Mouse (Mus musculus): Measurements from ENCODE around the gene Gm49450. TPM values are rescaled to one million over a fixed set of nuclear protein-coding genes. Genes with fewer than 3 reads are reported as not detected.

Gene Gm49450
- polyA plus RNA-seq, 1 experiment, result 23.9 TPM

DNA sequence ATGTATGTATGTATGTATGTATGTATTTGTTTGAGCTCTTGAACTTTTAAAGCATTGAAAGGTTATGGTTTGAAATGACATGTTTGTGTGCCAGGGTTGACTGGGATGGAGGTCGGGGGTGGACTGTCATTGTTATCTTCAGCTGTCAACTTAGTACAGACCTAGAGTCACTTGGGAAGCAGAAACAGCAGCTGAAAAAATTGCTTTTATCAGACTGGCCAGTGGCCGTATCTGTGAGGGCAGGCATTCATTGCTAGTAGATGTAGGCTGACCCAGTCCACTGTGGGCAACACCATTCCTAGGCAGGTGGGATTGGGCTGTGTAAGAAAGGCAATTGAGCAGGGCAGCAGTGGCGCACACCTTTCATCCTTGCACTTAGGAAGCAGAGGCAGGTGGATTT, 6.2 kb upstream of the Gm49450 start:
- H3K4me3 ChIP-seq (ENCODE audit: low read depth, low read length), result no peak overlapping the region
- H3K36me3 ChIP-seq (ENCODE audit: control insufficient read depth, insufficient read depth, low read length), result no peaks in the 10 kb centered on the region
- no peaks in the 10 kb centered on the region for H3K27me3 ChIP-seq (ENCODE audit: control insufficient read depth, insufficient read depth, low read length)
- no peak overlapping the region for H3K27ac ChIP-seq (ENCODE audit: insufficient read depth, low read depth, low read length)
- H3K4me1 ChIP-seq (ENCODE audit: control insufficient read depth, insufficient read depth, insufficient read length, low read length), result no peaks in the 10 kb centered on the region
- WGBS, result 73% methylated on average over 3 of the region's 3 CpGs
- TF ChIP-seq POLR2A (IDR thresholded peaks at IDR 0.05; ENCODE audit: low read depth, low read length) (no peak), CTCF (IDR thresholded peaks at IDR 0.05; ENCODE audit: extremely low read depth, insufficient read length, insufficient replicate concordance, low read depth, low read length) (no peak)

- Histone ChIP-seq H3K36me3 (ENCODE audit: control insufficient read depth, insufficient read depth, low read length) (no peaks in the 10 kb centered on the region), H3K4me3 (ENCODE audit: low read depth, low read length) (no peak overlapping the region), H3K27ac (ENCODE audit: insufficient read depth, low read depth, low read length) (no peak overlapping the region), H3K4me1 (ENCODE audit: control insufficient read depth, insufficient read depth, insufficient read length, low read length) (no peaks in the 10 kb centered on the region), H3K27me3 (ENCODE audit: control insufficient read depth, insufficient read depth, low read length) (no peaks in the 10 kb centered on the region)
- TF ChIP-seq CTCF (IDR thresholded peaks at IDR 0.05; ENCODE audit: extremely low read depth, insufficient read length, insufficient replicate concordance, low read depth, low read length), result no peak
- no peak for TF ChIP-seq POLR2A (IDR thresholded peaks at IDR 0.05; ENCODE audit: low read depth, low read length)
- 81% methylated on average over 4 of the region's 4 CpGs for WGBS
These were observed 5.6 kb upstream of the Gm49450 start for GRCm38 (mm10) chr15:98958901-98959420.

DNA sequence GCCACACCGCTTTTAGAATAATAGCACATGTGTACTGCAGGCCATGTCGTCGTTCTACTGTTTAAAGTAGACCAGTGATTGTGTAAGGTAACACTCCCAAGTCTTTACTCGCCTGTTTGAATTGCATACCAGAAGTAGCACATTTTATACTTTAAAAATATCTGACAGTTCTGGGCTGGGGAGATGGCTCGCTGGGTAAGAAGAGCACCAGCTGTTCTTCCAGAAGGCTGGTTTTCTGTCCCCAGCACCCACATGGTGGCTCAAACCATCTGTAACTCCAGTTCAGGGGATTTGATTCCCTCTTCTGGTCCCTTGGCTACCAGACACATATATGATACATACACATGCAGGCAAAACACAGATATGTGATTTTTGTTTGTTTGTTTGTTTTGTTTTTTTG, 4.1 kb upstream of the Gm49450 start:
- no peaks in the 10 kb centered on the region for H3K27me3 ChIP-seq (ENCODE audit: control insufficient read depth, insufficient read depth, low read length)
- H3K4me3 ChIP-seq (ENCODE audit: low read depth, low read length), result no peak overlapping the region
- no peak overlapping the region for H3K27ac ChIP-seq (ENCODE audit: insufficient read depth, low read depth, low read length)
- H3K36me3 ChIP-seq (ENCODE audit: control insufficient read depth, insufficient read depth, low read length), result no peaks in the 10 kb centered on the region
- TF ChIP-seq POLR2A (IDR thresholded peaks at IDR 0.05; ENCODE audit: low read depth, low read length) (no peak), CTCF (IDR thresholded peaks at IDR 0.05; ENCODE audit: extremely low read depth, insufficient read length, insufficient replicate concordance, low read depth, low read length) (no peak)
- 83% methylated on average over 5 of the region's 5 CpGs for WGBS
- H3K4me1 ChIP-seq (ENCODE audit: control insufficient read depth, insufficient read depth, insufficient read length, low read length), result no peaks in the 10 kb centered on the region

DNA sequence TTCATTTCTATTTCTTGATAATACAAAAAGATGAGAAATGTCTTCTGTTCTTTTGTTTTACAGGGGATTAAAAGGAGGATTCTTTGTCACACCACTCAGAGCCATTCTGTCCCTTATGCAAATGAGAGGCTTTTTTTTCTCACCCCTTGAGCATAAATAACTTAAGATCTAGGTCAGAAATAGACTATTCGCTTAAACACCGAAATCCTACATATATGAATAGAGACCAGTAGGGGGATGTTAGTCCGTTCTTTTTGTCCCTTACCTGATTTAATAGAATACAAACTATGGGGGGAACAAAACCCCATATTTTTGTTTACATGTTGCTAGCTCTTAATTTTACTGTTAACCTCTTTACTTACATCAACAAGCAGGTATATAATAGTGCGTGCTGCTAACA, 2.6 kb upstream of the Gm49450 start:
- Histone ChIP-seq H3K36me3 (ENCODE audit: control insufficient read depth, insufficient read depth, low read length) (no peaks in the 10 kb centered on the region), H3K4me1 (ENCODE audit: control insufficient read depth, insufficient read depth, insufficient read length, low read length) (0 out of 2 replicates have a peak, but pooled peaks cover 2% of the 10 kb centered on the region), H3K27ac (ENCODE audit: insufficient read depth, low read depth, low read length) (no peak overlapping the region), H3K4me3 (ENCODE audit: low read depth, low read length) (no peak overlapping the region), H3K27me3 (ENCODE audit: control insufficient read depth, insufficient read depth, low read length) (no peaks in the 10 kb centered on the region)
- whole genome bisulfite sequencing, result 90% methylated on average over 4 of the region's 4 CpGs
- no peak for TF ChIP-seq CTCF (IDR thresholded peaks at IDR 0.05; ENCODE audit: extremely low read depth, insufficient read length, insufficient replicate concordance, low read depth, low read length)
- TF ChIP-seq POLR2A (IDR thresholded peaks at IDR 0.05; ENCODE audit: low read depth, low read length), result no peak

DNA sequence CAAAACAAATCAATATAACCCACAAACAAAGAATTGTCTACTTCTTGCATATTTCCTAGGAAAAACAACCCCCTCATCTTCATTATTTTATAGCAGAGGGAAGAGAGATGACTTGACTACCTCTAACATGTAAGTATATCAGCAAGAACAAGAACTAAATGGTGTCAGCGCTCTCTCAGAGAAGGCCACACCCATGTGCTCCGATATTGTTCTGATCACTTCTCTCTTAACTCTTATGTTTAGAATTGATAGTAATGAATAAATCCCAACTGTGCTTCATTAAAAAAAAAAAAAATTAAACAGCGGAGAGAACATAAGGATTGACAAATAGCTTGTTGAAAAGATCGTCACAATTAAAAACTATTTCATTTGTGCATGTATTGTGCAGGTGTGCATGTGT, 2.0 kb upstream of the Gm49450 start:
- WGBS, result 76% methylated on average over 4 of the region's 4 CpGs
- Histone ChIP-seq H3K36me3 (ENCODE audit: control insufficient read depth, insufficient read depth, low read length) (no peaks in the 10 kb centered on the region), H3K27ac (ENCODE audit: insufficient read depth, low read depth, low read length) (no peak overlapping the region), H3K4me1 (ENCODE audit: control insufficient read depth, insufficient read depth, insufficient read length, low read length) (0 out of 2 replicates have a peak, but pooled peaks cover 2% of the 10 kb centered on the region), H3K4me3 (ENCODE audit: low read depth, low read length) (no peak overlapping the region), H3K27me3 (ENCODE audit: control insufficient read depth, insufficient read depth, low read length) (no peaks in the 10 kb centered on the region)
- TF ChIP-seq CTCF (IDR thresholded peaks at IDR 0.05; ENCODE audit: extremely low read depth, insufficient read length, insufficient replicate concordance, low read depth, low read length) (no peak), POLR2A (IDR thresholded peaks at IDR 0.05; ENCODE audit: low read depth, low read length) (no peak)

GRCm38 (mm10) chr15:98954425-98955253, 1.3 kb upstream of the Gm49450 start:
- H3K27ac ChIP-seq (ENCODE audit: insufficient read depth, low read depth, low read length), result no peak overlapping the region
- TF ChIP-seq POLR2A (IDR thresholded peaks at IDR 0.05; ENCODE audit: low read depth, low read length) (no peak), CTCF (IDR thresholded peaks at IDR 0.05; ENCODE audit: extremely low read depth, insufficient read length, insufficient replicate concordance, low read depth, low read length) (no peak)
- no peak overlapping the region for H3K4me3 ChIP-seq (ENCODE audit: low read depth, low read length)
- H3K27me3 ChIP-seq (ENCODE audit: control insufficient read depth, insufficient read depth, low read length), result no peaks in the 10 kb centered on the region
- 60% methylated on average over 14 of the region's 14 CpGs for WGBS
- no peaks in the 10 kb centered on the region for H3K36me3 ChIP-seq (ENCODE audit: control insufficient read depth, insufficient read depth, low read length)
- 0 out of 2 replicates have a peak, but pooled peaks cover 2% of the 10 kb centered on the region for H3K4me1 ChIP-seq (ENCODE audit: control insufficient read depth, insufficient read depth, insufficient read length, low read length)

DNA sequence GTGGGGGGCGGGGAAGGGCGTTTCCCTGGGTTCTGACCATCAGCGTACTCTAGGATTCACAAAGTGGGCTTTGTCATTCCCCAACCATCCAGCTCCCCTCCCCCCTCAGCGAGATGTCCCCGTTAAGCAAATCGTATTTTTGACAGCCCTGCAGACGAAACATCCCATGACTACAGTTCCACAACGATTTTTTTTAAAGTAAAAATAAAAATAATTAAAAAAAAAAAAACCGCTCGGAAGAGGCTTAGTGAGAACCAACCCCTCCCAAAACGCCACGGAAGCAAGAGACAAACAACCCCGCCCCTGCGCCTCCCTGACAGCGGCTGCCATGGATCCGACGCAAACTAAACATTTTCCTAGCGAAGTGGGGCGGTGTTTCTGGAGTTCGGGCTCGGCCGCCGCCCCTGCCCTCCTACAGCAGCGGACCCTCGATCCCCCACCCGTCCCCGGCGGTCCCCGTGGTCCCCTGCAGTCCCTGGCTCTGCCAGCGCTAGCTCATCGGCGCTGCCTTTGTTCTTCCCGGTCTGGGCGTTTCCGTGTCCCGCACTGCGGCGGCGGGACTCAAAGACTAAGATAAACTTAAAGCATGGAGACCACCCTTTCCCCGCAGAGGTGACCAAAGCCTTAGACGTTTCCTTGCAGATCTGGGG, 475 bp downstream of the Gm49450 start:
- peak; percentile 11; the same call in 1 of the 2 replicates for TF ChIP-seq POLR2A (IDR thresholded peaks at IDR 0.05; ENCODE audit: low read depth, low read length)
- peak; percentile 50; the same call in 1 of the 2 replicates for TF ChIP-seq CTCF (IDR thresholded peaks at IDR 0.05; ENCODE audit: extremely low read depth, insufficient read length, insufficient replicate concordance, low read depth, low read length)
- Histone ChIP-seq H3K4me3 (ENCODE audit: low read depth, low read length) (peak overlapping the region; percentile 66), H3K27ac (ENCODE audit: insufficient read depth, low read depth, low read length) (peak overlapping the region; percentile 75), H3K4me1 (ENCODE audit: control insufficient read depth, insufficient read depth, insufficient read length, low read length) (0 out of 2 replicates have a peak, but pooled peaks cover 2% of the 10 kb centered on the region), H3K27me3 (ENCODE audit: control insufficient read depth, insufficient read depth, low read length) (no peaks in the 10 kb centered on the region), H3K36me3 (ENCODE audit: control insufficient read depth, insufficient read depth, low read length) (no peaks in the 10 kb centered on the region)
- WGBS, result under 1% methylated on average over 41 of the region's 41 CpGs

Measured in small intestine, adult 2 months (tissue).